Mouse (Mus musculus) embryonic fibroblast, embryonic 13.5 days (primary cell): ENCODE results near the gene Car3.

ENCODE experiments used
- CTCF ChIP-seq: IDR thresholded peaks from 2 replicates; pipeline ENCODE4 v1.5.1; 2011; ENCODE audit warnings: mild to moderate bottlenecking, control low read depth, low read length, moderate library complexity, borderline replicate concordance; ENCODE audit not compliant: insufficient read depth
- POLR2A ChIP-seq: IDR thresholded peaks from 2 replicates; pipeline ENCODE4 v1.6.1; 2011; ENCODE audit warnings: low read depth, mild to moderate bottlenecking, control low read depth, low read length, moderate library complexity

- TF ChIP-seq CTCF: no peak
- no peak for TF ChIP-seq POLR2A
Measured at GRCm38 (mm10) chr3:14870528-14870927, 7.2 kb downstream of the Car3 start.
